Mouse (Mus musculus): ENCODE measurements around the gene Cst6.

DNA sequence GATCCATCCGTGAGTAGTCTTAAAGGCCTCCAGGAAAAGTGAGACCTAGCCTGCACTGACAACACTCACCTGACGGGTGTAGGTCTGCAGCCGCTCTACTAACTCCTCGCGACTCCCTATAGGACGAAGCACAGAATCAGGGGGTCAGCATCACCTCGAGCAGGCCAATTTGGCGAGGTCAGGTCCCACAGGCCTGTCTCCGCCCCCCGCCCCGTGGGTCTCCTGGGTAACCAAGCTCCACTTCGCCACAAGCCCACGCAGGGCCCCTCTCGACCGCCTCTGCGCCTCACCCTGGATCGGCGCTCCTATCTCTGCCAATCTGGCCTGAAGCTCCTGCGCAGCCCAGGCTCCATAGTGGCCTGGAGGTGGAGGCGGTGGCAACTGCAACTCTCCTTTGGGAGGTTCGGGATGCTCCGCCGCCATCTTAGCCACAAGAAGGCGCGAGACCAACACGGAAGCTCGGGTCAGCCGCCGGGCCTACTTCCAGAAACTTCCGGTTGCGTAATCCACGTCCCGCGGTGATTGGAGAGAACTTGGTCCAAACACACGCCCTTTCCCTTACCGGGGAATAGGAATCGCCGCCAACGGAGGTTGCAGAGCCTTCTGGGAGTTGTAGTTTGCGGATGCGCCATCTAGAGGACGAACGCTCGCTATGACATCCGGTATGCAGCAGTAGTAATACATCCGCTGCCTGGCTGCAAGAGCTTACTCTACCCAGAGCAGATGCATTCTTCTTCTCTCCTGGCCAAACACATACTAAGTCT lies 54.2 kb downstream of the Cst6 start, which contains the start of gene Sf3b2:
- TF ChIP-seq CTCF (conservative IDR thresholded peaks at IDR 0.05; ENCODE audit: insufficient read depth, insufficient read length, low read depth, low read length), result peak; percentile 86
- peak; percentile 56 for TF ChIP-seq POLR2A (IDR thresholded peaks at IDR 0.05; ENCODE audit: low read depth, low read length)
